ENCODE assay signal across 10 mouse cellular contexts in genomic region chr12:73449069-73449468, GRCm38 (mm10).
DNase-seq lines count a peak whose midpoint lies in the region; ATAC-seq and TF ChIP-seq lines count a peak whose summit lies in the region.
"Had no signal": no experiment of that assay in that cellular context is flagged by ENCODE, and none has a peak within 500 bp of the region (broad histone marks: within the 10 kb centered on the region; RNA-seq: fewer than 3 reads in every experiment).

No protein-coding gene starts in this region.

- ATAC-seq in hindbrain, embryonic 12.5 days (ENCODE audit: low FRiP score): no peak
- ATAC-seq in hindbrain, postnatal 0 days: no peak
- ATAC-seq in cerebellum, adult (ENCODE audit: insufficient number of reproducible peaks, low FRiP score, low TSS enrichment): no peak

- no peaks in the 10 kb centered on the region for H3K27me3 ChIP-seq in hindbrain, embryonic 12.5 days
- H3K27me3 ChIP-seq in hindbrain, postnatal 0 days (ENCODE audit: insufficient read depth, low read length): no peaks in the 10 kb centered on the region
- no peaks in the 10 kb centered on the region for H3K27me3 ChIP-seq in kidney, adult 2 months (replicated peaks; ENCODE audit: control insufficient read depth, insufficient read depth, low read length)
- H3K27me3 ChIP-seq: hindbrain, embryonic 15.5 days had no signal

- H3K9me3 ChIP-seq in hindbrain, embryonic 12.5 days (replicated peaks): no peaks in the 10 kb centered on the region
- H3K9me3 ChIP-seq in hindbrain, postnatal 0 days (ENCODE audit: low read length): no peaks in the 10 kb centered on the region
- H3K9me3 ChIP-seq: G1E; hindbrain, embryonic 15.5 days had no signal

- H3K4me1 ChIP-seq in hindbrain, embryonic 12.5 days: peaks cover 13% of the 10 kb centered on the region
- H3K4me1 ChIP-seq in hindbrain, postnatal 0 days (ENCODE audit: insufficient read depth, low read length): no peaks in the 10 kb centered on the region
- H3K4me1 ChIP-seq in kidney, adult 2 months (ENCODE audit: control insufficient read depth, insufficient read depth, low read length): 0 out of 2 replicates have a peak, but pooled peaks cover 5% of the 10 kb centered on the region
- H3K4me1 ChIP-seq: hindbrain, embryonic 15.5 days had no signal

- no peak overlapping the region for H3K9ac ChIP-seq in hindbrain, embryonic 12.5 days
- no peak overlapping the region for H3K9ac ChIP-seq in hindbrain, postnatal 0 days (replicated peaks; ENCODE audit: low read length)
- H3K9ac ChIP-seq: hindbrain, embryonic 15.5 days had no signal

- no peak for DNase-seq in hindbrain, postnatal 0 days (ENCODE audit: low spot score)
- peak; percentile 50 for DNase-seq in gastrocnemius, adult 18-20 months (ENCODE audit: low spot score)
- peak; percentile 68 for DNase-seq in kidney, adult 2 months
- peak; percentile 58 for DNase-seq in lung, postnatal 14 days
- no peak for DNase-seq in left cerebral cortex, postnatal 14 days (ENCODE audit: low spot score in 2 of 2)
- no peak for DNase-seq in adipocyte (ENCODE audit: low spot score)

- 61% methylated on average over 9 of the region's 9 CpGs for WGBS in hindbrain, embryonic 12.5 days
- WGBS in hindbrain, postnatal 0 days: 75% methylated on average over 9 of the region's 9 CpGs
- 31% methylated on average over 9 of the region's 9 CpGs for WGBS in kidney, adult 2 months

- no peaks in the 10 kb centered on the region for H3K36me3 ChIP-seq in hindbrain, embryonic 12.5 days
- H3K36me3 ChIP-seq in hindbrain, postnatal 0 days (ENCODE audit: insufficient read depth, low read length): no peaks in the 10 kb centered on the region
- H3K36me3 ChIP-seq in kidney, adult 2 months (ENCODE audit: control insufficient read depth, insufficient read depth, low read length): no peaks in the 10 kb centered on the region
- H3K36me3 ChIP-seq: G1E; hindbrain, embryonic 15.5 days had no signal

- H3K4me2 ChIP-seq in hindbrain, embryonic 12.5 days (replicated peaks): peak overlapping the region; percentile 15; the same call in 1 of the 2 replicates
- no peak overlapping the region for H3K4me2 ChIP-seq in hindbrain, postnatal 0 days (ENCODE audit: low read depth, low read length)
- H3K4me2 ChIP-seq: hindbrain, embryonic 15.5 days had no signal

- no peak for TF ChIP-seq POLR2A in kidney, adult 2 months (IDR thresholded peaks at IDR 0.05; ENCODE audit: low read depth, low read length)

- H3K27ac ChIP-seq in hindbrain, embryonic 12.5 days: no peak overlapping the region
- H3K27ac ChIP-seq in hindbrain, postnatal 0 days: no peak overlapping the region
- peak overlapping the region; percentile 71 for H3K27ac ChIP-seq in kidney, adult 2 months (ENCODE audit: insufficient read depth, low read depth, low read length)
- H3K27ac ChIP-seq: hindbrain, embryonic 15.5 days had no signal

- H3K4me3 ChIP-seq in hindbrain, embryonic 12.5 days: no peak overlapping the region
- no peak overlapping the region for H3K4me3 ChIP-seq in hindbrain, postnatal 0 days (ENCODE audit: low read length)
- no peak overlapping the region; the same call in 1 of the 2 replicates for H3K4me3 ChIP-seq in kidney, adult 2 months (ENCODE audit: insufficient read depth, low read depth, low read length)
- H3K4me3 ChIP-seq: hindbrain, embryonic 15.5 days had no signal

- intact Hi-C loops in left cerebral cortex, postnatal 14 days (cut with DNase I): no loop called here

- no peak for TF ChIP-seq CTCF in hindbrain, postnatal 0 days (IDR thresholded peaks at IDR 0.05; ENCODE audit: low read depth)
- TF ChIP-seq CTCF in kidney, adult 2 months (conservative IDR thresholded peaks at IDR 0.05; ENCODE audit: insufficient read depth, insufficient read length, low read depth, low read length): no peak

Comparison
In these comparisons a context has a peak if more than half of its experiments do, and no peak if none do; other contexts are left out.
1. DNase-seq: peak in gastrocnemius, adult 18-20 months (single experiment), kidney, adult 2 months (single experiment) and lung, postnatal 14 days (single experiment); none in hindbrain, postnatal 0 days (single experiment), left cerebral cortex, postnatal 14 days (0 of 2) and adipocyte (single experiment).